Mouse (Mus musculus) liver, postnatal 0 days (tissue): Measurements from ENCODE around the gene Thrap3.

Source experiments
- CTCF ChIP-seq: sonication (generic); IDR thresholded peaks from 2 replicates; pipeline ENCODE4 v1.5.1; 2016; ENCODE audit warnings: antibody characterized with exemption, low read depth
- EP300 ChIP-seq: IDR thresholded peaks from 2 replicates; pipeline ENCODE4 v1.6.1; 2016; ENCODE audit warnings: antibody characterized with exemption, low read depth, mild to moderate bottlenecking

- no peak for TF ChIP-seq CTCF
- no peak for TF ChIP-seq EP300
Measured at GRCm38 (mm10) chr4:126200656-126201055, 1.9 kb downstream of the Thrap3 start.
